Mouse (Mus musculus): ENCODE measurements around the gene Cyp1a2.
A peak's percentile ranks its signal among the peaks of the same experiment; 100 is the strongest.

Gene Cyp1a2

GRCm38 (mm10) chr9:57671037-57671436 lies 12.5 kb downstream of the Cyp1a2 start:
- no peak for DNase-seq

- no peak for DNase-seq
These were observed 13.9 kb downstream of the Cyp1a2 start for GRCm38 (mm10) chr9:57669566-57669965.

GRCm38 (mm10) chr9:57668277-57668676 lies 15.2 kb downstream of the Cyp1a2 start:
- DNase-seq = no peak

DNA sequence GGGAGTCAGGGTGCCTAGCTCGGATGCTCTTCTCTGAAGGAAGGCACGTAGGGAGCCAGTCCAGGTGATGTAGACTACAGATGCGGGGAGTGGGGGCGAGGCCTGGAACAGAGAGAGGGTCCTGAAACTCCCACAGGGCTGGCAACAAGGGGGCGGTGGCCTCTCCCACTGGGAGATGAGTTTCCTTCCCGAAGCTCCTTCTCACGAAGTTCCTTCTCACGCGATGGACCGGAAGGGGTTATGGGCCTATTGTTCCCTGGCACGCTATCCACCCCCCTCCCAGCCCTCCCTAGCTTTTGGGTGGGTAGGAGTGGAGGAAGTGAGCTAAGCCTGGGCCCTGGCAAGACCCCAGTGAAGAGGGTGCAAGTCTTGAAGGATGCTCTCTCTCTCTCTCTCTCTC lies 15.7 kb downstream of the Cyp1a2 start:
- DNase-seq = peak; percentile 76 to 86

DNA sequence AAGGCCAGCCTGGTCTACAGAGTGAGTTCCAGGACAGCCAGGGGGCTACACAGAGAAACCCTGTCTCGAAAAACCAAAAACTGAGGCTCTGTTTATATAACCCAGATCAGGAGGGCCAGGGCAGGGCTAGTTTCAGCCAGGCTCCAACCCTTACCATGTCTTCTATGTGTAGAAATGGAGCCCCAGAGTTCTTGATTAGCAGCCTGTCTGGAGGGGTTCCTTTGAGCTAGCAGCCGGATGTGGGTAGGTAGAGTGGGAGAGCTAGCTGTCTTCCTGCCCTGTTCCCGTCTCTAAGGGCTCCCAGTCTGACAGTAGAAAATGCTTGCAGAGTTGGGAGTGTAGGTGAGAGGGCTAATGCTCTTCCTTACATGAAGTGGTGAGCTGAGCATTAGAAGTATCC lies 16.4 kb downstream of the Cyp1a2 start:
- no peak for DNase-seq

GRCm38 (mm10) chr9:57666536-57666935 lies 17.0 kb downstream of the Cyp1a2 start:
- DNase-seq = no peak

DNA sequence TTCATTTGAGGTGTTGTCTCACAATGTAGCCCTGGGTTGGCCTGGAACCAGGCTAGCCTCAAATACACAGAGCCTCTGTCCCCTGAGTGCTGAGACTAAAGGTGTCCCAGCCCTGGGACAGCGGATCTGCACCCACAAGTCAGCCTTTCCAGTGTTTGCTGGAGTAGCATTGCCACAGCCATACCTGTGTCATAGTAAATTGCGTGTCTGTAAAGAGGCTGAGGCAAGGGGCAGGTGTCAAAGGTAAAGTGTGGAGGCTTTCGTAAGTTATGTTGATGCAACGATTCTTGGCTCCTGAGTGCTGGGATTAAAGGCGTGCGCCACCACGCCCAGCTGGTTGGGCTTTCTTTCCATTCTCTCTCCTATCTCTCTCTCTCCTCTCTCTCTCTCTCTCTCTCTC lies 18.9 kb downstream of the Cyp1a2 start:
- DNase-seq = no peak

GRCm38 (mm10) chr9:57661552-57661951 lies 22.0 kb downstream of the Cyp1a2 start:
- no peak for DNase-seq

DNA sequence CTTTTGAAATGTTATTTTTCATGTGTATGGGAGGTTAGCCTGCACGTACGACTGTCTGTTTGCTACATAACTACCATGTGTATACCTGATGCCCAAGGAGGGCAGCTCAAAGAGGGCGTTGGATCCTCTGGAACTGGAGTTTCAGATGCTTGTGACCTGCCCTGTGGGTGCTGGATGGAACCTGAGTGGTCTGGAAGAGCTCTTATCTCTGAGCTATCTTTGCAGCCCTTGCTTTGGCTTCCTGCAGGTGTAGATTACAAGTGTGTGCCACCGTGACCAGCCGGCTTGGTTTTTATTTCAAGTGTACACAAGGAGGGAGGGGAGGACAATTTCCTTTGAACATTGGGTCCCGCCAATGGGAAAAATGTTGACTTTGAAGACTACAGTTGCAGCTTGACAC lies 23.0 kb downstream of the Cyp1a2 start:
- DNase-seq = no peak

- peak; percentile 72 to 84 for DNase-seq
These were observed 23.7 kb downstream of the Cyp1a2 start for GRCm38 (mm10) chr9:57659774-57660173.

DNA sequence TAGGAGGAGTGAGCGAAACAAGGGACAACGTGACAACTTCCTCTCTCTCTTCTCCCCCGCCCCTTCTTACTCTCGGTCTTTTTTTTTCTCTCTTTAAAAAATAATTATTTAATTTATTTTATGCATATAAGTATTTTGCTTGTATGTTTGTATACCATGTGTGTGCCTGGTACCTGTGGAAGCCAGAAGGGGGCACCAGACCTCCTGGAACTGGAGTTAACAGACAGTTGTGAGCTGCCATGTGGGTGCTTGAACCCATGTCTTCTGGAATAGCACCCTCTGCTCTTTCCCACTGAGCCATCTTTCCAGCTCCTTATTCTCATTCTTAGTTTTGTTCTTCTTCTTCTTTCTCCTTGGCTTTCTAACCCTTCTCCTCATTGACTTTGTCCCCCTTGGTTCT lies 24.5 kb downstream of the Cyp1a2 start:
- DNase-seq = no peak

DNA sequence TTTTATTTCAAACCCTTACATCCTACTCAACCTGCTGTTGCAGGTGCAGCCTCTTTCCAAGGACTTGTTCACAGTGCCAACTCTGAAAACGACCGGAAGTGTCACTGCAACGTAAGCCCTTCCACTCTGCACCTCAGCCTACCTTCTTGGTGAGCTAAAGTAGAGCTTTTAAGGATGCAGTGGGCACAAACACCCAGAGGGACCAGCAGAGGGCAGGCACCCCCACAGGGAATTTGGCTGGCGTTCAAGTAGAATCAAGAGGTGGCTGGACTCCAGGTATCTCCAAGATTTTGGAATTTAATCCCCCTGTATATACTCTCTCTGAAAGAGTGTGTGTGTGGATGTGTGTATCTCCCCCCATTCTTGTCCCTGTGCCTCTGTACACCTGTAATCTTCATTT lies 25.7 kb downstream of the Cyp1a2 start:
- no peak for DNase-seq

DNA sequence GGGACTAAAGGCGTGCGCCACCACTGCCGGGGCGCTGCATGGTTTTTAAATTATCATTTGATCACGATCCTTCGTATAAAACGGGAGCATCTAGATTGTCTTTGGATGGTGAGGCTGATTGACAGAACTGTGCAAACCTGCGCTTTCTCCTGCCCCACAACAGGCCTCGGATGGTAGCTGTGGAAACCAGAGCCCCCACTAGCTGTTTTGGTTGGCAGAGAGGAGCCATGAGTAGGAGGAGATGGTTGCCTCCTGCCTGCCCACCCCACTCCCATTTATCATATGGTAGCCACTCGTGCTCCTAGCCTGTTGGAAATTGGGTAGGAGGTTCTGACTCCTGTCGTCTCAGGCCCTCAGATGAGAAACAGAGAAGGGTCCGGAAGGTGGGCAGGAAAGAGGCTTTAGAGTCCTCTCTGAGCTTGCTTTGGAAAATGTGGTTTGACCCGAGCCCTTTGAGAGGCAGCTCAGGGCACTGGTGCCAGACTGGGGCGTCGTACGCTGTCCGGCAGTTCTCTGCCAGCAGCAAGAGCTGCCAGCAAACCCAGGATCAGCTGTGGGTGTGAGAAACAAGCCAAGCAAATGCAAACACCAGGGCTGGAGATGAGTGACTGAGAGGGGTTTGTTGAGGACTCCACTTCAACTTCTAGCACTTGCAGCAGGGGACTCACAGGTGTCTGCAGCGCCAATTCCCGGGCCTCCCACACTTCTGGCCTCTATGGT lies 26.7 kb downstream of the Cyp1a2 start:
- DNase-seq = peak in 1 of 2 experiments; percentile 65

DNA sequence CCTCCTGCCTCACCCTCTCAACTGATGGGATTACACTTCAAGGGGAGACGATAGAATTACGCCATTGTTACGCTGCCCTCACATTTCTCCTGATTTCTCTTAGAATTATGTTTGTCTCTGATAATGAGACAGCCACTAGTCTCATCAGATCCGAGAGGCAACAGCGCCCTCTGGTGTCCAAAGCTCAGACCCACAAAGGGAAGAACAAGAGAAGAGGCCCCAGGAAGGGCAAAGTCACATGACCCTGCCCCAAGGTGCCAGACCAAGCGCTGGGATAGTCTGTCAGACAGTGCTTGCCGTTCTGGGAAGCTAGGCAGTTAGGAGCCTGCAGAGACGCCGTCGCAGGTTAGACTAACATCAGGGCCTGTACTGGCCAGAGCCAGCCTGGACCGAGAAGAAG lies 27.8 kb downstream of the Cyp1a2 start:
- peak; percentile 89 to 95 for DNase-seq

DNA sequence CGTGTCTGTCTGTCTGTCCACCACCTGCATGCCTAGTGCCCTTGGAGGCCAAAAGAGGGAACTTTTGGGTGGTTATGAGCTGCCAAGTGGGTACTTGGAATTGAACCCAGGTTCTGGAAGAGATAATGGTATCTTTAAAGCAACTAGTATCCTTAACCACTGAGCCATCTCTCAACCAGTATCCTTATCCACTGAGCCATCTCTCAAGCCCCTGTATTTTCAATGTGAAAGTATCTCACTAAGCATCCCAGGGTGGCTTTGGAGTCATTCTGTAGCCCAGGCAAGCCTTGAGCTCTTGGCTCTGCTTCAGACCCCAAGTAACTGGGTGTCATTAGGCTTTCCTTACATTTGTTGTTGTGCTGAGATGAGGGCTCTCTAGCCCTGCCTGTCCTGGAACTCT lies 28.5 kb downstream of the Cyp1a2 start:
- DNase-seq = no peak

- no peak for DNase-seq
These were observed 30.2 kb downstream of the Cyp1a2 start, which contains the start of gene Csk for GRCm38 (mm10) chr9:57653283-57653682. Gene Csk, minus strand, starts transcription at chr9:57653631.

GRCm38 (mm10) chr9:57652855-57653254 lies 30.6 kb downstream of the Cyp1a2 start:
- no peak for DNase-seq

- DNase-seq = peak in 1 of 2 experiments; percentile 23
These were observed 31.2 kb downstream of the Cyp1a2 start for GRCm38 (mm10) chr9:57652351-57652750.

- peak; percentile 59 to 61 for DNase-seq
These were observed 32.7 kb downstream of the Cyp1a2 start for GRCm38 (mm10) chr9:57650786-57651311.

DNA sequence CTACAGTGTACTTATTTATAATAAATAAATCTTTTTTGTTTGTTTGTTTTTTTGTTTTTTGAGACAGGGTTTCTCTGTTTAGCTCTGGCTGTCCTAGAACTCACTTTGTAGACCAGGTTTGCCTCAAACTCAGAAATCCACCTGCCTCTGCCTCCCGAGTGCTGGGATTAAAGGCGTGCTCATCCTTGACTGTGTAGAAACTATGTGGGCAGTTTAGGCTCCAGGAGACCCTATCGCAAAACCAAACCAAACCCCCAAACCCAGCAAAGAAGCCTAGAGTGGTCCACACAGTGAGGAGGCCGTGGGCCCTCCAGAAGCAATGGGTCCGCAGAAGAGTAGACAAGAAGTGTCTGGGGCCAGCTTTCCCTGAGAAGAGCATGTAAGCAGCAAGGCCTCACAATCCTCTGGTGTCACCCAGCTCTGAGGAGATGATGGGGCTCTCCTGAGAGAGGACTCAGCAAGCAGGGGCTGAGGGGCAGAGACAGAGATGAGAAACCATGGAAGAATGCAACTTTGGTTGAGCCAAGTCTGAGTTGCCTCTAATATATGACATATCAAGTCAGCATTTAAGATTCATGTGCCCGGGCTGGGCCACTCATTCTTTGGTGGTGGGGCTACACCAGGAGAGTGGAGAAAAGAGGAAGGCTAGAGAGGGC lies 33.2 kb downstream of the Cyp1a2 start:
- DNase-seq = no peak

DNA sequence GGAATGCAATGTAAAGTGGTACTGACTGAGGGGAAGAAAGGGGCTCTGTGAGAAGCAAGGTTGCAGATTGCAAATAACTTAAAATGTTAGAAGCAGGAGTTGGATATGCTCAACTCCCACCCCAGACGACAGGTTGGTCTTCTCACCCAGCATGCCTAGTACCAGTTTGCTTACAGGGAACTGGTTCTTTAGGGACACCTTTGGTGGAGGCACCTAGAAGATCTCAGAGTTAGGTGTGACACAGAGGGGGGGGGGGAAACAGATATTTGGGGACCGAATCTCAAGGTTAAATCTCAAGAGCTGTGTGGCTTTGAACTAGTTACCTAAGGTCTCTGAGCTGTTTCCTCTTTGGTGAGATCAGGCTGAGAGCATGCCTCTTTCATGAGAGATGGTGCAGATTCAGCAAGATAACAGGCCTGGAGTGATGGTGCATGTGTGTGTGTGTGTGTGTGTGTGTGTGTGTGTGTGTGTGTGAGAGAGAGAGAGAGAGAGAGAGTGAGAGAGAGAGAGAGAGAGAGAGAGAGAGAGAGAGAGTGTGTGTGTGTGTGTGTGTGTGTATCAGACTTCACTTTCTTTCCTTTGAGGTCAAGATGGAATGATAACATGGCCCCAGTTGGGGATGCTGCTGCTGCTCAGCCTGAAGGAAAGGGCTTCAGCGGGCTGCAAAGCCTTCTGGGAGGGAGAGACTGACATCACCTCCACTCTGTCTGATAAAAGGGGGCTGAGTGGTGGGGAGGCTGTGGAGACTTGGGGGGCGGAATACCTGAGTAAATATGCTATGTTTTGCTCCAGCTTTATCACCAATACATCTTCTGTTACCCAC lies 36.0 kb downstream of the Cyp1a2 start:
- no peak for DNase-seq

GRCm38 (mm10) chr9:57646551-57647103 lies 36.9 kb downstream of the Cyp1a2 start:
- no peak for DNase-seq
